Mouse (Mus musculus) R1 (cell line): ENCODE results near the gene Myh8.

ENCODE experiments used
- DNase-seq: peaks from one replicate; pipeline ENCODE4 v3.0.0-alpha.2; 2018; ENCODE audit warnings: low read depth, low spot score

The Myh8 gene

DNA sequence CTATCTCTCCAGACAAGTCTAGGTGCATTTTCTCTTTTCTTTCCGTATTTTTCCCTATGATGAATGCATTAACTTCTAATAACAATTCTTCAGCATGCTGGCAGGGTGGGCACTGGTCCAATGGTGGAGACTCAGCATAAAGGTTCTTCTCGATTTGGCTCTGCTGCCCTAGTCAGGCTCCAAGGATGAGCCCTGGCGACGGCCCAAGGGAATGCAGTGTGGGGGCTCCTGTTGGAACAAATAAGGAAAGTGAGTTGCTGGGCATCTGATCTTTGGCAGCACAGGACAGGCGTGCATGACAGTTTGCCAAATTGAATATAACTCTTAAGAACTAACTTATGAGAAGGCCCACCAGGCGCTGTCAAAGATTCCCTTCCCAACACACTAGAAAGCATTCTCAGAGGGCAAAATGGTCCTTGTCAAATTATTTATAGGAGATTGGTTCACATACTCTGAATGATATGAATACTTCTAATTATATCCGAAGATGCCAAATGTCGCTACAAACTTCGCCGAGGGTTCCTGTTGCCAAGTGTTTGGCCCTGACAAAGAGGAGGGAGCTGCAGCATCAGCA is at the start of gene Myh8:
Myh8 (plus strand) TSS at position 524 of the 574 bp plus-strand sequence.
- DNase-seq: no peak

GRCm38 (mm10) chr11:67228731-67229130 is 48.2 kb upstream of the Myh8 start:
- no peak for DNase-seq

DNA sequence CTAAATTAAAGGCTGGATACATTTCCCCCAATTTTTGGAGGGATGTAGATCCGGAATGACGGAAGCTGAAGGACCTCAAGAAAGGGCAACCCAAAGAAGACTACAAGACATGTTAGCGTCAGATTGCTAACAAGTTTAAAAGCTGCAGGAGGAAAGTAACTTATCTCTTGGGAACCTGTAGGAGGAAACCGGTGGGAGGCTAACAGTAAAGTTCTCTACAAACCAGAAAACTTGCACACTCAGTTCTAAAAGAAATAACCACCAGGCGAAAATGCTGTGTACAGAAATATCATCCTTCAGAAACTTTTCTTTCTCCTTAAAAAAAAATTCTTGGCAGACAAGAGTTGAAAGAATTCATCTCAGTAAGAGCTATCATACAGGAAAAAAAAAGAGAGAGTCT is 47.8 kb upstream of the Myh8 start:
- no peak for DNase-seq

GRCm38 (mm10) chr11:67229946-67230345 is 47.0 kb upstream of the Myh8 start:
- DNase-seq: no peak

DNA sequence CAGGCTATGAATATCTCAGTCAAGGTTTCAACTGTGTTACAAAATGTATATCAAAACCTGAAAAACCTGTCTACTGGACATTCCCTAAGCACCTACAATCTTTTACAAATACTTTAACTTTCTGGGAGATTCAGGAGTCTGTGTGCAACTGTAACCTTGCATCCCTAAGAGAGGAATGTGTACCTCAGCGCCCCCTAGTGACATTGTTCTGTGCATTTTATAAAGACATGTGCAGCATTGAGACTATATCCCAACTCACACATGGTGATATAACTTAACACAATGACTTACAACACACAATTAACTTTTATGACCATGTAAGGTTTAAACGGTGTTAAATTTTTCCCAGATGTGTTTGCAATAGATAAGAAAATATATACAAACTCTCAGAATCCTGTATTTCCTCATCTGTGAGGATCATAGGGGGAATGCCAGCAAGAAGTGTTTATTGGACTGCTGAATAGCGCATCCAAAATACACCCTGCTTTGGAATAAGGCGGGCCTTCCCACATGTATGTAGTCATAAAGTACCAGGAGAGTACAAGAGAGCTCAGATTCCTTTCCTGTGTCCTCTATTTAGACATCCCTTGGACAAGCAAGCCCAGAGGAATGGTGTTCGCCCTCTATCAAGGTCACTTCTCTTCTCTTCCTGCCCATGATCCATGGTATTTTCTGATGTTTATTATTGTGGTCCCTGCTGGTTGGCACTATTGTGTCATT is 41.1 kb upstream of the Myh8 start:
- peak; percentile 76 for DNase-seq

DNA sequence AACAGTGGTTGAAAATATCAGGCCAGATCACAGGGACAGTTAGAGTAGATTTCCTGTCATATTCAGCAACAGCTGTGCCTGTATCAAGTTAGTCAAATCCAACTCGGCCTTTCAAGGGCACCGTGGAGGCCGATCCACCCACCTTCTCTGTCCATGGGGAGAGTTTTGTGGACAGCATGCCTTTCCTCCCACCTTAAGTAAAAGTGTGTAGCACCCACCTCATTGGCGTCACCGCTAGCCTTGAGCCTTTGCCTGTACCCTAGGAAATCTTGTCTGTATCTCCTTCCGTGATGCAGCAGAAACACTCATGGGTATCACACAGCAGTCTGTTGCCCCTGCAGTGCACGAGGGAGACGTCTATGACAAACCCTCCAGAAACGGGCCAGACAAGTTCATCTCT is 40.1 kb upstream of the Myh8 start:
- no peak for DNase-seq

- DNase-seq: no peak
These were observed 39.3 kb upstream of the Myh8 start, which contains the start of gene Myh4 for GRCm38 (mm10) chr11:67237481-67238079. Myh4 (plus strand) TSS chr11:67238029.

DNA sequence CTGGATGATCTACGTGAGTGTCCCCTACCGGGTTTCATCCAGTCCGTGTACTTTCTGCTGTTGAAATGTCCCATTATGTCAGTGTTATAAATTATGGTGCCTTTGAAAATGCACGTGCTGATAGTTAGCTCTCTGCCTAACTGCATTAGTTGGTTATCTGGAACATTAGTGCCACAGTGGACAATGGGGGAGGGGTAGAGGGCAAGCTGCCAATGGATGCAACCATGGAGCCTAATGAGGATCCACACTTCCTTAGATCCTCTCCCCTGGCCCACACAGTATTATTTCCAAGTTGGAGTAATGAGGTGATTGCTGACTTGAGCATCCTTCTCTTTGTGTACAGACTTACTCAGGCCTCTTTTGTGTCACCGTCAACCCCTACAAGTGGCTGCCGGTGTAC is 35.9 kb upstream of the Myh8 start:
- no peak for DNase-seq

DNA sequence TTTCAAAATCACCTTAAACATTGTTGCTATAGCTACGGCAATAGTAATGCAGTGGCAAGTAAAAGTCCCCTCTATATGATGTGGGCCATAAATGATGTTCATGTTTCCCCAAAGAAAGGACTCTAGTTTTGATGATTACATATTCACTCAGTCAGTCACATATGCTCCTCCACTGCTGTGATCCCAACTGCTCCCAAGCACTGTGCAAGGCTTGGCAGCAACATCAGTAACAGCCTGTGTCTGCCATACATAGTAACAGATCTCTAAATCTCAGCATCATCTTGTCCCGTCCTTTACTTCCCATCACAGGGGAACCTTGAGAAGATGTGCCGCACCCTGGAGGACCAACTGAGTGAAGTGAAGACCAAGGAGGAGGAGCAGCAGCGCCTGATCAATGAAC is 23.2 kb upstream of the Myh8 start:
- no peak for DNase-seq

- no peak for DNase-seq
These were observed 19.9 kb upstream of the Myh8 start for GRCm38 (mm10) chr11:67257048-67257447.

GRCm38 (mm10) chr11:67260956-67261355 is 16.0 kb upstream of the Myh8 start:
- DNase-seq: no peak

- DNase-seq: no peak
These were observed 16.5 kb downstream of the Myh8 start for GRCm38 (mm10) chr11:67293440-67293839.

- peak; percentile 16 for DNase-seq
These were observed 37.0 kb downstream of the Myh8 start for GRCm38 (mm10) chr11:67313733-67314452.

GRCm38 (mm10) chr11:67321358-67321757 is 44.4 kb downstream of the Myh8 start, which contains the start of gene Myh13:
Myh13 (plus strand) TSS chr11:67321658.
- DNase-seq: no peak

GRCm38 (mm10) chr11:67326536-67326935 is 49.6 kb downstream of the Myh8 start:
- no peak for DNase-seq

- DNase-seq: peak; percentile 42
These were observed 67.6 kb downstream of the Myh8 start for GRCm38 (mm10) chr11:67344556-67344955.

DNA sequence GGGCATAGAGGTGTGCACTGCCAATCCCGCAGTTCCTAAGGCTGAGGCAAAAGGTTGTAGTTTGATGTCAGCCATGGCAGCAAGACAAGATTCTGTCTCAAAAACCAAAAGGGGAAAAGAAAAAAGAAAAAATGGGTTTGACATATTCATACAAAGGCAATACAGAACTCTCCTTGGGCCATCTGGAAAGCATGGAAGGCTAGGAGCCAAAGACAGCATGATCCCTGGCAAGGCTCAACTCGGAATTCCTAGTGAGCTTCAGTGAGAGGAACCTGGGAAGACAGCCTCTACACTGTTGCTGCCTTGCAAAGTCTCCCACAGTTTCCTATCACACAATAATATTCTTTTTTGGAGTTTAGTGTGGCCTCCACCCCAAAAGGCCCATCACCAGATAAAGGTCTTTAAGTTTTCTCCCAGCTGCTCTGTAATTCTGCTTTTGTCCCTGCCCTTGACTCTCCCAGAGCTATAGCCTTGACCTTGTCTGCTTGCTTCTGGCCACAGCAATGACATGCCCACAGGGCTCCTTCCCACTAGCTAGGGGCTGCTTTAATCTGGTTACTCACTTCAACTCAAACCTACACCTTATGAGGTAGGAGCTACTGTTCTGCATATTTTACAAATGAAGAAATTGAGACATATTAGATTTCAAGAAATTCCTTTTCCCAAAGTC is 68.4 kb downstream of the Myh8 start:
- DNase-seq: peak; percentile 76

- DNase-seq: peak; percentile 91
These were observed 68.9 kb downstream of the Myh8 start for GRCm38 (mm10) chr11:67345856-67346236.

DNA sequence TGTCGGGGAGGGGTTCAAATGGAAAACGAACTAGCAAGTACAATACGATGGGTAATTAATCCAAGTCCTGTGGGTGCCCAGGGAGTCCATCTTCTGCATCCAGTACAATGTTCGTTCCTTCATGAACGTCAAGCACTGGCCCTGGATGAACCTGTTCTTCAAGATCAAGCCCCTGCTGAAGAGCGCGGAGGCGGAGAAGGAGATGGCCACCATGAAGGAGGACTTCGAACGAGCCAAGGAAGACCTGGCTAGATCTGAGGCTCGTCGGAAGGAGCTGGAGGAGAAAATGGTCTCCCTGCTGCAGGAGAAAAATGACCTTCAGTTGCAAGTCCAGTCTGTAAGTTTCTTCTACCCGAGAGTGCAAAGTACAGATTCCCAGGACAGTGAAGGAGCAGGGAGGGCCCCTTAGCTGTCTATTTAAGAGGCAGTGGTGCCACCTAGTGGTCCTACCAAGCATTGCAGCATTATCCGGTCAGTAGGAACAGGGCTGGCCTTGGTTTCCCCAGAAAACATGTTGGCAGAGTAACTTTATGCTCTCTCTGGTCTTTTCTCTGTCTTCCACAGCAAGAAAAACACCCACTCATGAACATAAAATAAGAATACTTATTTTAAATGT is 73.3 kb downstream of the Myh8 start:
- peak; percentile 85 for DNase-seq

- peak; percentile 48 for DNase-seq
These were observed 76.1 kb downstream of the Myh8 start for GRCm38 (mm10) chr11:67353011-67353410.

GRCm38 (mm10) chr11:67358031-67358430 is 81.1 kb downstream of the Myh8 start:
- DNase-seq: no peak
